Mouse (Mus musculus): ENCODE results near the gene Tbx1.
"Not testable (repeated sequence)": the region's sequence is repeated elsewhere in the genome, so short reads cannot be mapped to it uniquely, and the experiment has no call there.

The Tbx1 gene

DNA sequence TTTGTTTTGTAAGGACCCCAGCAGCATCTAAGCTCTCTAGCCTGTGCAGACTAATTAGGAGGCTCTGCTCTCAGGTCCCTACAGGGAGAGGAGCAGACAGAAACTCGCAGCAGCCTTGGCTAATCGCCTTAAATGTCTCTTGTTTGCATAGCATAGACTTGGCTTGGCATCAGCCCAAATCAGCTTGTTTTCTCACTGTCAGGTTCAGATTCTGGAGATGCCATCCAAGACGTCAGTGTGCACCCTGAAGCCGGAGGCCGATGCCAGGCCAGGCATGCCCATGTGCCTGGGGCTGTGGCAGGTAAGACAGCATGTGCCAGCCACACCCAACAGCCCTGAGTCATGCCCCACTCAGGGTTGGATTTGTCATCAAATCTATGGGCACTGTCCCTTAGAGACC, 42.6 kb downstream of the Tbx1 start:
- DNase-seq, result no peak

GRCm38 (mm10) chr16:18543151-18543829, 47.2 kb downstream of the Tbx1 start:
- no peak for DNase-seq

DNA sequence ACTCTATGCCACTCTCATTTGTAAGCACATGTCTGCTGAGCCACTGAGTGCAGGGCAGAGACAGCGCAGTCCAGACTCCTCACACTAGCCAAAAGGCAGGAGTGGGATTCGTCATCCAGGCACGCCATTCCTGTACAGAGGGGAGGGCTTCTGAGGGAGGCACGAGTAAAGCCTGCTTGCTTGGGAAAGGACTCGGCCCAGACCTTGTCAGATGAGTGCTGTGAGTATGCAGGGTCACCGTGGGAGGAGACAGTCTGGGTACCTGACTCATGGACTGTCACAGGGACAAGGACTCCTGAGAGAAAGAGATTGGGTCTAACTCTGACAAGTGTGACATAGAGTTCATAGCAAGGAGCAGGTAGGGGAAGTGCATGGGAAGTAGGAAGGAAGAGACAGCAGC, 51.2 kb downstream of the Tbx1 start:
- no peak for DNase-seq

- no peak for DNase-seq
Measured at GRCm38 (mm10) chr16:18537407-18537990, 53.0 kb downstream of the Tbx1 start.

DNA sequence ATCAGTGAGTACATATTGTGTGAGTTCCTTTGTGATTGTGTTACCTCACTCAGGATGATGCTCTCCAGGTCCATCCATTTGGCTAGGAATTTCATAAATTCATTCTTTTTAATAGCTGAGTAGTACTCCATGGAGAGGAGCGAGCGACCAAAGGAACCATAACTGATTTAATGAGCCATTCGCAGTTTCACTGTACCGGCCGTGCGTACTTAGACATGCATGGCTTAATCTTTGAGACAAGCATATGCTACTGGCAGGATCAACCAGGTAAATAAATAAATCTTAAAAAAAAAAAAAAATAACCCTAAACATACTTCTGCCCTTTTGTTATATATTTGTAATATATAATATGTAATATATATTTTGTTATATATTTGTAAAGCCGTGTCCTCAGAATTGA, 57.4 kb downstream of the Tbx1 start:
- not testable (repeated sequence) for DNase-seq

Measured in right cerebral cortex, postnatal 14 days (tissue).